Mouse (Mus musculus): ENCODE measurements at regions not wholly inside any gene's neighbourhood (a gene's known extent, or its start where the extent isn't known, plus 50 kb on each side); places are given as distances from the start of the nearest gene placed in this dataset.

GRCm38 (mm10) chr7:40805211-40805610 is 92.9 kb upstream of the Vstm2b start:
- Histone ChIP-seq H3K9ac (replicated peaks; ENCODE audit: low read depth, low read length) (no peak overlapping the region), H3K36me3 (ENCODE audit: control insufficient read depth, insufficient read depth, low read length) (no peaks in the 10 kb centered on the region), H3K9me3 (ENCODE audit: control insufficient read depth, low read depth, low read length) (no peaks in the 10 kb centered on the region), H3K27ac (ENCODE audit: low read length) (no peak overlapping the region), H3K4me1 (ENCODE audit: control insufficient read depth, insufficient read depth, low read length) (no peaks in the 10 kb centered on the region), H3K27me3 (ENCODE audit: control insufficient read depth, insufficient read depth, low read length) (no peaks in the 10 kb centered on the region), H3K4me2 (replicated peaks; ENCODE audit: low read depth, low read length) (no peak overlapping the region), H3K4me3 (ENCODE audit: low read depth, low read length) (no peak overlapping the region)
- 25% methylated on average over 2 of the region's 2 CpGs for WGBS
- ATAC-seq (ENCODE audit: insufficient number of reproducible peaks, insufficient read depth, low FRiP score, low read depth) = no peak

- Histone ChIP-seq H3K4me3 (ENCODE audit: low read depth, low read length) (no peak overlapping the region), H3K4me1 (ENCODE audit: control insufficient read depth, insufficient read depth, low read length) (no peaks in the 10 kb centered on the region), H3K27me3 (ENCODE audit: control insufficient read depth, insufficient read depth, low read length) (no peaks in the 10 kb centered on the region), H3K9ac (replicated peaks; ENCODE audit: low read depth, low read length) (no peak overlapping the region), H3K9me3 (ENCODE audit: control insufficient read depth, low read depth, low read length) (no peaks in the 10 kb centered on the region), H3K36me3 (ENCODE audit: control insufficient read depth, insufficient read depth, low read length) (no peaks in the 10 kb centered on the region), H3K4me2 (replicated peaks; ENCODE audit: low read depth, low read length) (no peak overlapping the region), H3K27ac (ENCODE audit: low read length) (no peak overlapping the region)
- 72% methylated on average over 4 of the region's 4 CpGs for WGBS
- no peak for ATAC-seq (ENCODE audit: insufficient number of reproducible peaks, insufficient read depth, low FRiP score, low read depth)
Observed at GRCm38 (mm10) chr7:40805866-40806265, 92.3 kb upstream of the Vstm2b start.

DNA sequence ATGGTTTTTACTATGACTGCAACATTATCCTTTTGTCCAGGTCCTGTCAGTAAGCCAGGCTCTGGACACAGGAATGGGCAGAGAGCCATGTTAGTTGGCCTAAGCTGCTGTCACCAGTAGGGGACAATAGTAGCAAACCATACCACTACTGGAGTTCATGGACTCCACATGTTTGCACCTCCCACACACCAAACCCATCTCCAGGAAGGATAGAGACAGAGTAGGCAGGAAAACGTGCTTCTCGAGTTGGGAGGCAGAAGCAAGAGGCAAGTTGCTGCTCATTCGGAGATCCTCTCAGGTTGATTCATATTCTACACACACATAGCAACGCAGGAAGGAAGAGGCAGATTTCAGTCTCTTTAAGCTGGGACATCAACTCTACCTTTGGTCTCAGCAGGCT is 85.2 kb upstream of the Vstm2b start:
- Histone ChIP-seq H3K4me3 (ENCODE audit: low read depth, low read length) (no peak overlapping the region), H3K9ac (replicated peaks; ENCODE audit: low read depth, low read length) (no peak overlapping the region), H3K9me3 (ENCODE audit: control insufficient read depth, low read depth, low read length) (no peaks in the 10 kb centered on the region), H3K4me2 (replicated peaks; ENCODE audit: low read depth, low read length) (no peak overlapping the region), H3K27me3 (ENCODE audit: control insufficient read depth, insufficient read depth, low read length) (no peaks in the 10 kb centered on the region), H3K4me1 (ENCODE audit: control insufficient read depth, insufficient read depth, low read length) (no peaks in the 10 kb centered on the region), H3K27ac (ENCODE audit: low read length) (no peak overlapping the region), H3K36me3 (ENCODE audit: control insufficient read depth, insufficient read depth, low read length) (no peaks in the 10 kb centered on the region)
- WGBS = 90% methylated on average over 4 of the region's 4 CpGs
- ATAC-seq (ENCODE audit: insufficient number of reproducible peaks, insufficient read depth, low FRiP score, low read depth) = no peak

GRCm38 (mm10) chr7:40825141-40825742 is 72.9 kb upstream of the Vstm2b start:
- no peaks in the 10 kb centered on the region for H3K9me3 ChIP-seq (ENCODE audit: control insufficient read depth, low read depth, low read length)
- no peaks in the 10 kb centered on the region for H3K27me3 ChIP-seq (ENCODE audit: control insufficient read depth, insufficient read depth, low read length)
- ATAC-seq (ENCODE audit: insufficient number of reproducible peaks, insufficient read depth, low FRiP score, low read depth) = no peak
- no peaks in the 10 kb centered on the region for H3K36me3 ChIP-seq (ENCODE audit: control insufficient read depth, insufficient read depth, low read length)
- WGBS = 83% methylated on average over 7 of the region's 7 CpGs
- no peak overlapping the region for H3K27ac ChIP-seq (ENCODE audit: low read length)
- no peak overlapping the region for H3K4me3 ChIP-seq (ENCODE audit: low read depth, low read length)
- H3K4me2 ChIP-seq (replicated peaks; ENCODE audit: low read depth, low read length) = no peak overlapping the region
- no peak overlapping the region for H3K9ac ChIP-seq (replicated peaks; ENCODE audit: low read depth, low read length)
- H3K4me1 ChIP-seq (ENCODE audit: control insufficient read depth, insufficient read depth, low read length) = no peaks in the 10 kb centered on the region

DNA sequence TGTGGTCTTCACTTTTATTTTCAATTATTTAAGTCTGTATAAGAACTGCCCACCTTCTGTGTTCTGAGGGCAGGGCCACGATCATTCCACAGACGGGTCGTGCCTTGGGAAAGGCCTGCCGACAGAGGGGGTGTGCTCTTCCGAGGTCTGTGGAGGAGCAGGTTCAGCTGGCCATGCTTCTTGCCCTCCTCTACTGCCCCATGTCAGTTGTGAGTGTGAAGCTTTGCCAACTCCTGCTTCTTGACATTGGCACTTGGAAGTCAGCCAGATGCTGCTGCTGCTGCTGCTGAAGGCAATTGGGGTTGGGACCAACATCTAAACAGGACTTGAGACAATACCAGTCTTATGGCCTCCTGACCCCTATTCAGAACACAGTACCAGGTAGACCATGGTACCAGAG is 68.6 kb upstream of the Vstm2b start:
- H3K27me3 ChIP-seq (ENCODE audit: control insufficient read depth, insufficient read depth, low read length) = no peaks in the 10 kb centered on the region

DNA sequence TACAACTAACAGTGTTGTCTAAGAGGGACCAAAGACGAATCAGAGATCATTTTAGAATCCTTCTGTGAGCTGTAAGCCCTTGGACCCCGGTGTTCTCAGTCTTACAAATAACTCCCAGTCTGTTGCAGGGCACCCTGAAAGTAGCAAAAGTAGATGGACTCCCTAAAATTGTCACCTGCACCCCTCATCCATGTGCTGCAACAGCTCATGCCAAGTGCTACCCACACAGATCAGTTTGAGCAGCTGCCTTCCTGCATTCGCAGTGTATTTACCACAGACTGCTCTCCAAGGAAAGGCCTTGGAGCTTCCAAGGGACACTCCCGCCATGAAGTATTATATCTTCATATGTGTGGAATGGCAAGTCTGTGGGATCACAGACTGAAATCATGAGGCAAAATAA is 66.5 kb upstream of the Vstm2b start:
- Histone ChIP-seq H3K9ac (replicated peaks; ENCODE audit: low read depth, low read length) (no peak overlapping the region), H3K27me3 (ENCODE audit: control insufficient read depth, insufficient read depth, low read length) (no peaks in the 10 kb centered on the region), H3K36me3 (ENCODE audit: control insufficient read depth, insufficient read depth, low read length) (no peaks in the 10 kb centered on the region), H3K9me3 (ENCODE audit: control insufficient read depth, low read depth, low read length) (no peaks in the 10 kb centered on the region), H3K4me2 (replicated peaks; ENCODE audit: low read depth, low read length) (no peak overlapping the region), H3K27ac (ENCODE audit: low read length) (no peak overlapping the region), H3K4me3 (ENCODE audit: low read depth, low read length) (no peak overlapping the region), H3K4me1 (ENCODE audit: control insufficient read depth, insufficient read depth, low read length) (no peaks in the 10 kb centered on the region)
- no peak for ATAC-seq (ENCODE audit: insufficient number of reproducible peaks, insufficient read depth, low FRiP score, low read depth)
- 85% methylated on average over 4 of the region's 4 CpGs for WGBS

More for the DNA sequence above, 68.6 kb upstream of the Vstm2b start:
- no peaks in the 10 kb centered on the region for H3K9me3 ChIP-seq (ENCODE audit: control insufficient read depth, low read depth, low read length)
- ATAC-seq (ENCODE audit: insufficient number of reproducible peaks, insufficient read depth, low FRiP score, low read depth) = no peak
- H3K36me3 ChIP-seq (ENCODE audit: control insufficient read depth, insufficient read depth, low read length) = no peaks in the 10 kb centered on the region
- no peak overlapping the region for H3K27ac ChIP-seq (ENCODE audit: low read length)
- H3K4me1 ChIP-seq (ENCODE audit: control insufficient read depth, insufficient read depth, low read length) = no peaks in the 10 kb centered on the region
- no peak overlapping the region for H3K4me2 ChIP-seq (replicated peaks; ENCODE audit: low read depth, low read length)
- no peak overlapping the region for H3K4me3 ChIP-seq (ENCODE audit: low read depth, low read length)
- 85% methylated on average over 5 of the region's 5 CpGs for WGBS
- no peak overlapping the region for H3K9ac ChIP-seq (replicated peaks; ENCODE audit: low read depth, low read length)

DNA sequence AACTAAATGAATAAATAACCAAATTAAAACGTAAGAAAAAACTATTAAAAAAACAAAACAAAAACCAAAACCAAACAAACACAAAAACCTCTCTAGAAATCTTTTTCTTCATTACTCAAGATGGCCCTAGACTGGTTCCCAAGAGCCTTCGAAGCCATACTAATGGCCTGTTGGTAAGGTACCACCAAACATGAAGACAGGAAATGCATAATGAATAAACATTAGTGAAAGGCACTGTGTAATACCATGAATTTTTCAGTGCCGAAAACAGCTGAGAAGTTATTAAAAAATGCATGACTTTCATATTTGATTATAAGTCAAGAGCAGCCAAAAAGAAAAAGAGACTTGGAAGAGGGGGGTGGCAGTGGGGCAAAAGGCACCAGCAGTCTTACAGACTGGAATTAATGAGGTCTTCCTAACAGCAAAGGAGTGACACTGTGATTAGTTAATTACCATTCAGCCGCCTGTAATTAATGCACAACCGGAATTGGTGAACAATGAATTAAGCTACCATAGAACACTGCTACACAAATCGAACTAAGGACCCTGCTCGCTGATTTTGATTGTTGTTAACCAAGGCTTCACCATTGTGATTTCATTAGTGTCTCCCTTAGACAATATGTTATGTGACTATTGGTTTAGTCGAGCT is 55.7 kb upstream of the Vstm2b start:
- H3K4me1 ChIP-seq (ENCODE audit: control insufficient read depth, insufficient read depth, low read length) = no peaks in the 10 kb centered on the region
- no peak overlapping the region for H3K9ac ChIP-seq (replicated peaks; ENCODE audit: low read depth, low read length)
- H3K9me3 ChIP-seq (ENCODE audit: control insufficient read depth, low read depth, low read length) = no peaks in the 10 kb centered on the region
- ATAC-seq (ENCODE audit: insufficient number of reproducible peaks, insufficient read depth, low FRiP score, low read depth) = no peak
- no peak overlapping the region for H3K4me2 ChIP-seq (replicated peaks; ENCODE audit: low read depth, low read length)
- H3K27me3 ChIP-seq (ENCODE audit: control insufficient read depth, insufficient read depth, low read length) = no peaks in the 10 kb centered on the region
- 82% methylated on average over 8 of the region's 8 CpGs for WGBS
- H3K27ac ChIP-seq (ENCODE audit: low read length) = no peak overlapping the region
- H3K36me3 ChIP-seq (ENCODE audit: control insufficient read depth, insufficient read depth, low read length) = no peaks in the 10 kb centered on the region
- no peak overlapping the region for H3K4me3 ChIP-seq (ENCODE audit: low read depth, low read length)

DNA sequence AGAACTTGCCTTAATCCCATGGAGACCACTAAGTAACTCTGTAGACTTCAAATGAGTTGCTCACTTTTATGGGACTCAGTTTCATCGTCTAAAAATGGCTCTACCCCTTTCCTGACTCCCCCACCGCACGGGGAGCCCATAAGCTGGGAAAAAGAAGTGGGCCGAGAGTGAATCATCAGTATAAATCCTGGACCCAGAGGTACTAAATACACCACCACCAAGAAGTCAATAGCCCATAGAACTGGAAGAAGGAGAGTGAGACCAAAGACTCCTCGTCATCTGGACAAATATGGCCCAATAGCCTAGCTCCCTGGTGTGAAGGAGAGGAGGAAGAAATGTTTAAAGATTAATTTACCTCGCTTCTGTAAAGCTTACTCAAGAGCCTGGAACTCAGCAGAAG is 51.6 kb upstream of the Vstm2b start:
- ATAC-seq (ENCODE audit: insufficient number of reproducible peaks, insufficient read depth, low FRiP score, low read depth) = no peak
- Histone ChIP-seq H3K36me3 (ENCODE audit: control insufficient read depth, insufficient read depth, low read length) (no peaks in the 10 kb centered on the region), H3K4me2 (replicated peaks; ENCODE audit: low read depth, low read length) (no peak overlapping the region), H3K9me3 (ENCODE audit: control insufficient read depth, low read depth, low read length) (no peaks in the 10 kb centered on the region), H3K27ac (ENCODE audit: low read length) (no peak overlapping the region), H3K9ac (replicated peaks; ENCODE audit: low read depth, low read length) (no peak overlapping the region), H3K4me3 (ENCODE audit: low read depth, low read length) (no peak overlapping the region), H3K4me1 (ENCODE audit: control insufficient read depth, insufficient read depth, low read length) (no peaks in the 10 kb centered on the region), H3K27me3 (ENCODE audit: control insufficient read depth, insufficient read depth, low read length) (no peaks in the 10 kb centered on the region)
- 79% methylated on average over 6 of the region's 6 CpGs for WGBS
